Mouse (Mus musculus): ENCODE results near the gene Nxf1.
"Not testable (repeated sequence)": the region's sequence is repeated elsewhere in the genome, so short reads cannot be mapped to it uniquely, and the experiment has no call there.

Nxf1 gene

DNA sequence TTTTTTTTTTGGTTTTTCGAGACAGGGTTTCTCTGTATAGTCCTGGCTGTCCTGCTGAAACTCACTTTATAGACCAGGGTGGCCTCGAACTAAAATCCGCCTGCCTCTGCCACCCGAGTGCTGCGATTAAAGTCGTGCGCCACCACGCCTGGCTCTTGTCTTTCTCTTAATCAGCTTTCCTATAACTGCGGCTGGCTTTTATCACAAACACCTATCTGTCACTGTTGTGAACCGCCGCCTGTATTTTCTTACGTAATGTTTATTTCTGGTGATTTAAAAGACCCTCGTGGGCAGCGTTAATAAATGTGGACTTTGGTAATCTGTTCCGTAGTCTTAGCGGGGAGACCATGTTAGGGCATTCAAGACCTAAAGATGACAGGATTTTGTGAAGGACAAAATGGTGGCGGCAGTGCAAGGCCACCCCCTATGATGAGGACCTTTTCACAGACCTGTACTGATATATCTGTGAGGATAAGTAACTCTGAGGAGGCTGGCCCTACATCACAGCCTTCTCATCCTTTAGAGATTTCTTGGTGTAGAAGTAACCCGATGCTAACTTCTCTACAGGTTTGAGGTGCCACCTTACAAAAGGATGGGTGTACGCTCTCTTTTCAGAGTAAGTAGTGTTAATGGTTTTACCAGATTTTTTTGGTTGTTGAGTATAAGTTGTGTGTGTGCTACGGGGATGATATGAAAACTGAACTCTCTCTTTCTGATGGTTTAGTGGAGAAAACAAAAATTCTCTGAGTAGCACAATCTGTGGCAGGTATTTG is 33.1 kb upstream of the Nxf1 start:
- DNase-seq (ENCODE audit: low spot score in 2 of 2), result no peak

DNA sequence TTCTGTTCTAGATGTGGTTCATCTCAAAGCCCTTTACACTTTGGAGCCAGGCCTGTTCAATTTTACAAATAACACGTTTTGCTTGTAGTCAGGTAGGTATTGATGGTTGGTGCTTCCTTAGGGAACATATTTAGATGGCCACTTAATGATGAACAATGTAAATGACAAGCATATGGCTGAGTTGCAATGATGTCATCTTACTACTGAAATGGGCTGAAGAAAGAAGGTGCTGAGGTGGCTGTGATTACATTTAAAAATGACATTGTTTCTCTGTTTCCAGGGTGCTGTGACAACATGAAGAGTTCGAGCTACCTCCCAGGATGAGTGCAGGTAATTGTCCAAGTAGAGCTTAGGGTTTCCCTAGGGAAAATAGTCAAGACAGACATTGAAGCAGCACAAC is 32.5 kb upstream of the Nxf1 start:
- DNase-seq (ENCODE audit: low spot score in 2 of 2), result no peak

DNA sequence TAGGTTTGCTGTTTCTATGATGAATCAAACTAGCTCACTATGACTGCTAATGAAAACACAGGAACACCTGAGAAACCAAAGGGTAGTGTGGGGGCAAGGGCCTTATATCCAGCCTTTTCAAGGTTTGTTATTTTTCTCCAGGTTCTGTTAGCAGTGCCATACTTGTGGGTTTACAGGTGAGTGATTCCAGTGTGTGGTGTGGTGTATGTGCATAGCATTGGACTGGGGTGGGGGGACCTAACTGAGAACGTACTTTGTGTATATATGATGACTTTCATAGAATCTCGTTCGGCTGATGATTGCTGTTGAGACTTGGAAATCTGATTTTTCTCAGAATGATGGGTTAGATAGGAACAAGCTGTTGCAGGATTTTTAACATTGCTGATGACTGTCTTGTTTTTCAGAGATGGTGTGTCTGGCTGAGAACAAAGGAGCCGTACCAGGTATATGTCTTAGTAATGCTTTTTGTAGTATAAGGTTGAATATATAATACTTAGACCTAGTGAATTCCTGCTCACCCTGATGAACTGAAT is 31.7 kb upstream of the Nxf1 start:
- DNase-seq (ENCODE audit: low spot score in 2 of 2), result no peak

DNA sequence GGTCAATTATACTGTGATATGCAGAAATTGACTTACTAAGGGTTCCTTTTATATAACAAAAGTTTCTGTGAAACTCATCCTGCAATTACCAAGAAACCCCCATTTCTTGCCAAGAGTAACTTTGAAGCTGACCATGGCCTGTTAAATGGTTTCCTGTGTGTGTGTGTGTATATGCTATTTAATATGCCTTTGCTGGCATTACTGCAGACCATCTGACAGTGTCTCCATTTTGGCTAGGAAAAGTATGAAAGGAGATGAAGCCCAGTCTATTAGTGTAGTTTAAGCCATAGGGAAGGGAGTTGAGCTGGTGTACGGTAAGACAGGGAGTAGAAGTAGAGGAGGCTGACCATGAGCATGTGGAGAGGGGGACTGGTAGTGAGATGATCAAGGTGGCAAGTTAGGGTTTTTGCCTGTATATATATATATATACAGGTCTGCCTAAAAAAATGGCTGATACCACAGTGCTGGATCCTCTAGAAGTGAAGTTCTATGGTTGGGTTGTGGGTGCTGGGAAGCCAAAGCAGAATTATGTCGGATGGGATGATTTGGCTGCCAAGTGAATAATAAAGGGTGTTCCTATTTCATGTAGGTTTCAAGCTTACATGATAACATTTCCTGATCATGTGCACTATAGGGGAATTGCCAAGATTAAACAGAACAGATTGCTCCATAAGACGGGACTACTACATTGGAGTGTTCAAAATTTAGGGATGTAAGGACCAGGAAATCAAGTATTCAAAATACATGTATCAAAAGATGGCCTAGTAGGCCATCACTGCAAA is 30.1 kb upstream of the Nxf1 start:
- DNase-seq (ENCODE audit: low spot score in 2 of 2), result no peak

DNA sequence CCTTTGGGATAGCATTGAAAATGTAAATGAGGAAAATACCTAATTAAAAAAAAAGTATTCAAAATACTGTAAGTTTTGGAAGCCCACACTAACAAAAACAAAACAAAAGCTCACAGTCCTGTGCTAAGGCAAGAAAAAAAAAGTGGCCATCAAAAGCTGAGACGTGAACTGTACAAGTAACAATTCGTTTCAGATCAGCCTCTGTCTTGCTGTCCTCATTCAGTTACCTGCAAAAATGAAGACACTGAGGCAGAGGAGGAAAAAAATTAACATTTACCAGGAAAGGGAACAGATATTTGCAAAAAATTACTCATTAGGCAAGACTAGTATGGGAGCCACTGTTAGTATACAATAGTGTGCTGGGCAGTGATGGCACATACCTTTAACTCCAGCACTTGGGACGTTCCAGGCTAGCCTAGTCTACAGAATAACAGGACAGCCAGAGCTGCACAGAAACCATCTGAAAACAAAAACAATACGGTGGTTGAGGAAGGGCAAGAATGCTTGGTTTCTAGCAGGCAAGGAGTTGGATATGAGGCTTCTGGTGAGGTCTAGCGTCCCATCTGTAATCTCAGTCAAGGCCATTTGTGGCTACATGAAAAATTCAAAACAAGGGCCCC is 29.3 kb upstream of the Nxf1 start:
- DNase-seq (ENCODE audit: low spot score in 2 of 2), result no peak

DNA sequence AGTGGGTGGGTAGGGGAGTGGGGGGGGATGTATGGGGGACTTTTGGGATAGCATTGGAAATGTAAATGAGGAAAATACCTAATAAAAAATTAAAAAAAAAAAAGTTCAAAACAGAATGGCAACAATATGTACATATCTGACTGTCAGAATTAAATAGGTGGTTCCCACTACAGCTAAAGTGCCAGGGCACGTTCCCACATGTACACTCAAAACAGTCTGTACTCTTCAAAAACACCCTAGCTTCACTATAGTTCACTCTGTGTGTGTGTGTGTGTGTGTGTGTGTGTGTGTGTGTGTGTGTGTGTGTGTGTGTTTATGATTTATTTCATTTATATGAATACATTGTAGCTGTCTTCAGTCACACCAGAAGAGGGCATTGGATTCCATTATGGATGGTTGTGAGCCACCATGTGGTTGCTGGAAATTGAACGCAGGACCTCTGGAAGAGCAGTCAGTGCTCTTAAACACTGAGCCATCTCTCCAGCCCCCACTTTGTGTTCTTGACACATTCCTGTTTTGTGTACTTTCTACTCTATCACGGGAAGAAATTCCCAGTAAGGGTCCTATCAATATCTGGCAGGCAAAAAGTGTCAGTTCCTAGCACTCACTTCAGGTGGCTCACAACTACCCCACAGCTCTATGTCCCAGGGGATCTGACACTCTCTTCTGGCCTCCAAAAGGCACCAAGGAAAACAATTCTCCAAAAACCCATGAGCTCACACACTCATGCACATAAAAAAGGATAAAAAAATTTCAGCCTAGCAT is 28.4 kb upstream of the Nxf1 start:
- DNase-seq (ENCODE audit: low spot score in 2 of 2), result not testable (repeated sequence)

DNA sequence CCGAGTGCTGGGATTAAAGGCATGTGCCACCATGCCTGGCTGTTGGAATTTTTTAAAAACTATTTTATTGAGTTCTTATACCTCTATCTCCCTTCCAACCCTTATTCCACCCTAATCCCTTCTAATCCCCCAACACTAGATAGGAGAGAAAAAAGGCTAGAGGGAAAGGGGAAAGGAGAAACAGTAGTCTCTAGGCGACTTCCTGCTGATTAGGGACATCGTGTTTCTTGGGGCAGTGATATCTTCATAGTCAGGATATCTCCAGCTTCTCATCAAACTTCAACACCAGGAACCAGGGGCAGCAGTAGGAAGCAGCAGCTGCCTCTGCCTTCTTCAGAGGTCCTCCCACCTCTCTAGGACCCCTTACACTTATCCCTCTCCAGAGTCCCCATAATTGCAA is 22.5 kb upstream of the Nxf1 start:
- no peak for DNase-seq (ENCODE audit: low spot score in 2 of 2)

DNA sequence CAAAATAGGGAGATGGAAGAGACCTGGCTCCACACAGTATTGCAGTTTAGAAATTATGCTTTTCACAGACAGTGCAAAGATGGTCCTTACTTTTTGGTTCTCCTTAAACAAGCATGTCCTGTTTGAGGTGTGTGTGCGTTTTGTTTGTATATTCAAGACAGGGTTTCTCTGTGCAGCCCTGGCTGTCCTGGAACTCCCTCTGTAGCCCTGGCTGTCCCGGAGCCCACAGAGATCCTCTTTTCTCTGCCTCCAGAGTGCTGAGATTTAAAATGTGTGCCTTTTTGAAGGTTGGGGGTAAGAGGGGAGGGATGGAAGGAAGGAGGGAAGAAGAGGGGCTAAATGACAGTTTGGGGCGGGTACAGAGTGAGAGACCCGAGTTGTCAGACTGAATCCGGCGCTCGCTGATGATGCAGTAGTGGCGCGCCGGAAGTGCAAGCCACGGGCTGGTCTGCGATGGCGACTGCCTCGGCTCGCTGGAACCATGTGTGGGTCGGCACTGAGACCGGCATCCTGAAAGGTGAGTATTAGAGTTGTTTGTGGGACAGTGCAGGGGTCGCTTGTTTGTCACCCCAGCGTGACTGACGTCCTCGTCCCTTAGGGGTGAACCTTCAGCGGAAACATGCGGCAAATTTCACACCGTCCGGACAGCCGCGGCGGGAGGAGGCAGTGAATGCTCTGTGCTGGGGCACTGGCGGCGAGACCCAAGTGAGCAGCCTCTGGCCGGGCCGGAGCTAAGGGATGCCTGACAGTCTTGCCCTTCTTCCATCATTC is 21.3 kb upstream of the Nxf1 start, which contains the start of gene Wdr74:
Gene Wdr74 (plus strand): TSS at position 439 of the 771 bp plus-strand sequence.
- DNase-seq (ENCODE audit: low spot score in 2 of 2), result peak; percentile 84 to 90

DNA sequence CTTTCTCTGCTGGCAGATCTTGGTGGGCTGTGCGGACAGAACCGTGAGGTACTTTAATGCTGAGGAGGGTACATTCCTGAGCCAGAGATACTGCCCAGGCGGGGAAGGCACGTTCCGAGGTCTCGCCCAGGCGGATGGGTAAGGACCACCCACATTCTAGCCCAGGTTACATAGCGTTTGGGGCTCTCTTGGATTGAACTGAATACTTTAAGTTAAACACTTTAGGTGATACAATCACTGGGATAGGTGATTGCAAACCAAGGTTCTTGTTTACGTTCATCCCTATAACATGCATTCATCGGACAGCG is 20.8 kb upstream of the Nxf1 start:
- DNase-seq (ENCODE audit: low spot score in 2 of 2), result no peak

DNA sequence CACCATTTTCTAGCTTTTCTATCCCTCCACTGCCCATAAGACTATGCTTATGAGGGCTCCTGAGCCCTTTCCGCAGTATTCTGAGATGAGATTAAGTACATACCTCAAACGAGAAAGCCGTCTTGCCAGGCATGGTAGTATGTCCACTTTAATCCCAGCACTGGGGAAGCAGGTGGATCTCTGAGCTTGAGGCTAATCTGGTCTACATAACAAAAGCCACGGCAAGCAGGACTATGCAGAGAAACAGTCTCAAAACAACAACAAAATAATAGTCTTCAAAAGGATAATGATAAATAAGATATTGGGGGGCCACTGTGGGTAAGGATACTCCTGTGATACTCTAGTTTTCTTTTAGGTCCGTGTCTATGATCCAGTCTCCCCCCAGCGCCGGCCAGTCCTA is 18.0 kb upstream of the Nxf1 start:
- DNase-seq (ENCODE audit: low spot score in 2 of 2), result no peak

DNA sequence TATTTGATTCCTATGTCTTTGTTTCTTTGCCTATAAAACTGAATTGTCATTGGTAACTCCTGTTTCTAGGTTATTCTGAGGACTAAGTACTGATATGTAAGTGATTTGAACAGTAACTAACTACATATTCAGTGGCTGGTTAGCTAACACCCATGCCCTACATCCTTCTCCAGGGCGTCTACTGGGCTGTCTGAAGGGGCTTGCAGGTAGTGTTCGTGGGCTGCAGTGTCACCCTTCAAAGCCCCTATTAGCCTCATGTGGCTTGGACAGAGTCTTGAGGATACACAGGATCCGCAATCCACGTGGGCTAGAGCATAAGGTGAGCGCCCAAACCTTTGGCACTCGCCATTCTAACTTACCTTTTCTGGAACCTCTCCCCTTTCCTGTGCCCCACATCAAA is 17.2 kb upstream of the Nxf1 start:
- no peak for DNase-seq (ENCODE audit: low spot score in 2 of 2)

DNA sequence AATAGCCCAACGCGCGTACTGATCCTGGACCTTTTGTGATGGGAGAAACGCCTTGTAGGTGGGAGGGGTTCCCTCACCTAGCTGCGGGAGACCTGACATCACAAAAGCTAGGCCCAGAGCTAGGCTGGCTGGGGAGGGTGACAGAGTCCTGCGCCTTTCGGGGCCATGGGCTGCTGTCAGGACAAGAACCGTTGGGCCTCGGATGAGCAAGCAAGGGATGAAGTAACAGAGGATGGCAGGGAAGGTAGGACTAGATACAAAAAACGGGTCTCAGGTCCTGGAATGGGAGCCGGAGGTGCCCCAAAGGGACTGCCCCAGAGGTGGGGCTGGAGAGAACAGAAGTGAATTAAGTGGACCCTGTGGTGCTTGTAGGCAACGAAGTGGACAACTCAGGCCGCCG is 16.3 kb upstream of the Nxf1 start, which contains the start of gene 1700092M07Rik:
Gene 1700092M07Rik (plus strand): TSS at position 116 of the 400 bp plus-strand sequence.
- DNase-seq (ENCODE audit: low spot score in 2 of 2), result no peak

DNA sequence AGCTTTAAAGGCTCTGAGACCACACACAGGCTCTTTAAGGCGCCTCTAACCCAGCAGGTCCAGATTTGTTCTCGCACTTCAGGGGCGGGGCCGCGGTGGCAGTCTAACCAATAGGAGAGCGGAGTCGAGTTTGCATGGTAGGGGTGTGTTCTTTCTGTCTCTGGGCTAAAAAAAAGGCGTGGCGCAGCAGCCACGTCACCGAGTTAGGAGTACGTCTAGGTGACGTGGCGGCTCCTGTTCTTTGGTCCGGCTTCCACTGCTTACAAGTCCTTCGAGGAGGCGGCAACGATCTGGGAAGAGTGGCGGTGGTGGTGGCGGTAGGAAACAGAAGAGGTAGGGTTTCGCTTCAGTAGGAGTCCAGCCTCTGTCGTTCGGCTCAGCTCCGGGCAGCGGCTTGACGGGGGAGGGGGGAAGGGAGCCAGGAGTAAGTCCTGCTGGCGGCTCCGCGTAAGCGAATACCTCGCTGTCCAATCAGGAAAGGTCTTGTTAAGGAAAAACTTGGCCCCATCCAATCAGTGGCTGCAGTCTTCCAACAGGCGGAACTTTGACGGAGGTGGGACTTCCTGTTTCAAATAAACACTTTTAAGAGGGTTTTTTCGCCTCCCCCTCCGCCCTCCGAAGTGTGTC is 15.5 kb upstream of the Nxf1 start, which contains the start of gene Stx5a:
Gene Stx5a (plus strand): TSS at position 171 of the 627 bp plus-strand sequence.
- peak; percentile 93 to 95 for DNase-seq (ENCODE audit: low spot score in 2 of 2)

DNA sequence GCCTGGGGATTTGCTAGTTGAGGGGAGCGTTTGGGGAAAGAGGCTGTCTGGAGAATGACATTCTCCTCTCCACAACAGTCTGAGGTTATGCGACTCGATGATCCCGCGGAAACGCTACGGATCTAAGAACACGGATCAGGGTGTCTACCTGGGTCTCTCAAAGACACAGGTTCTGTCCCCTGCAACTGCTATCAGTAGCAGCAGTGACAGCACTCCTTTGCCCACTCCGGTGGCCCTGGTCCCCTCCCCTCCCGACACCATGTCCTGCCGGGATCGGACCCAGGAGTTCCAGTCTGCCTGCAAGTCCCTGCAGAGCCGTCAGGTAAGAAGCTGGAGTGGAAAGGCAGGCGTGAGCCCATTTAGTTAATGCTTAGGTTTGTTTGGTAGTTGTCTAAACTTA is 14.7 kb upstream of the Nxf1 start:
- DNase-seq (ENCODE audit: low spot score in 2 of 2), result no peak

DNA sequence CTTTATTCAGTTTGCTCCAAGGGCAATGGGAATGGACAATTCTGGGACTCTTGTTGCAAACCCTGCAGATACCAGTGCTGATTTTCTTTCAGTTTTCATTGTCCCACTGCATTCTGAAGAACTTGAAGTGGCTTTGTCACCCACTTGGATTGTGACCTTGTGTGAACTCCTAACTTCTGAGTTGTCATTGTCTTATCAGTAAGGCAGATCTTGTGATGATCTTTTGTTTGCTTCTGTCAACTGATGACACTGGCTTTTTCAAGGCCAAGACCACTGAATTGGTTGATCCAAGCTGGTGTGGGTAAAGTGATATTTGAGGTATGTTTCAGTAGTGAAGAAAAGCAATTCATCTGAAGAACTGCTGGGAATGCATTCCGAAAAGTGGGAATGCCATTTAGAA is 11.5 kb upstream of the Nxf1 start:
- no peak for DNase-seq (ENCODE audit: low spot score in 2 of 2)

DNA sequence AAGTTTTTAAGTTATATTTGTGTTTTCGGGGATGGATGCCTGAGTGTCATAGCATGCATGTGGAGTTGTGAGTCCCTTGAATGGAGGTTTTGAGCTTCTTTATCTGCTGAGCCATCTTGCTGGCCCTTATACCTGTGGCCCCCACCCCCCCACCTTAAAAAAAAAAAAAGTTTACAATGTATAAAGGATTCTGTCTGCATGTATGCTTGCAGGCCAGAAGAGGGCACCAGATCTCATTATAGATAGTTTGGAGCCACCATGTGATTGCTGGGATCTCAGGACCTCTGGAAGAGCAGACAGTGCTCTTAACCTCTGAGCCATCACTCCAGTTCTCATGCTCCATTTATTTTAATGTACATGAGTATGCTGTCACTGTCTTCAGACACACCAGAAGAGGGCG is 9.5 kb upstream of the Nxf1 start:
- DNase-seq (ENCODE audit: low spot score in 2 of 2), result no peak

DNA sequence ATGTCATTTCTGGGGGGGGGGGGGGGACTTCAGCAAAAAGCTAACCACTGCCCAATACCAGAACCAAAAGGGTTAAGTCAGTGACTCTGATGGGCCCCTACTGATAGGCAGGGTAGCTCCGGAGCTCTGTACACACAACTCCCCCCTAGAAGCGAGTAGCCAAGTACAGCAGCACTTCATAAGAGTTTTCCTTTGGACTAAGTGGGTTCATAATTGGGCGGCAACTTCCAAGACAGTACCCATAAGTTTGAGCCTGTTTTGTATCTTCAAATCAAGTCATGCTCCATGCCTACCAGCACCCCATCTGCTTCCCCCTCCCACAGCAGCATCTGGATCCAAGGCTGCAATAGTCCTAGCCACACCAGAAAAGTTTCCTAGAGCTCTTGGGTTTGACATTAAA is 1.2 kb upstream of the Nxf1 start:
- no peak for DNase-seq (ENCODE audit: low spot score in 2 of 2)

DNA sequence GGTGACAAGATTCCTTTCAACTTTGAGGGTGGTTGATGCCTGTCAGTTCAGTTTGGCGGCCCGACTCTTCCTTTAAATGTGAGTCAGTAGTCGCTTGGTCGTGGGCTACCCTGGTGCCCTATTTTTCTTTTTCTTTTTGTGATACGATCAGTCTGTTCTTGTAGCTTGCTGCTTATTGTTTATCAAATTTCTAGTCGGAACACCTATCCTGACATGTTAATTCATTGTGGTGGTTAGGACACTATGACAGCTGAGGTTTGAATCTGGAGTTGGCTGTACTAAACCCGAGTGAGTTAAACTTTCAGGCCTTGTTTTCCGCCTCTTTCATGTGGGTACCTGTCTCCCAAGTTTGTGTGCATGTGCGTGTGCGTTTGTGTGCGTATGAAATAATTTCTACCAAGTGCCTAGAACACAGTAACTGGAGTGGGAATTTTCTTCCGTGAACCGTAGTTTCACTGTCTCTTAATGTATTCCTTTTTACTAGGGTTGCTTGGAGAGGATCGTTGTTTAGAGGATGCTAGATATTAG is 662 bp downstream of the Nxf1 start:
- DNase-seq (ENCODE audit: low spot score in 2 of 2), result no peak

DNA sequence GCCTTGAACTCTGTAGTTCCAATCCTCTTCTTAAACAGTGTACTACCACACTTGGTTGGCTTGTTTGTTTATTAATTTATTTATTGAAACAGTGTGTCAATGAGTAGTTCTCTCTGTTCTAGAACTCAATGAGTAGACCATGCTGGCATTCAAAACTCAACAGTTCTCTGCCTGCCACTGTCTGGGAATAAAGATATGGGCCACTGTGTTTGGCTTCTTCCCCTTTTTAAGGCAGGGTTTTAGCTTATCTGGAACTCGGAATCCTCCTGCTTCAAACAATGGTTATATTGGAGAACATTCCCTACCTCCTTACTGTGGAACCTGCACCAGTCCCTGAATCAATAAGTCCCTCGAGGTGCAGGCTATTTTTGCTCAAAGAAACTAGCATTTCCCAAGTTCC is 2.0 kb downstream of the Nxf1 start:
- DNase-seq (ENCODE audit: low spot score in 2 of 2), result no peak

DNA sequence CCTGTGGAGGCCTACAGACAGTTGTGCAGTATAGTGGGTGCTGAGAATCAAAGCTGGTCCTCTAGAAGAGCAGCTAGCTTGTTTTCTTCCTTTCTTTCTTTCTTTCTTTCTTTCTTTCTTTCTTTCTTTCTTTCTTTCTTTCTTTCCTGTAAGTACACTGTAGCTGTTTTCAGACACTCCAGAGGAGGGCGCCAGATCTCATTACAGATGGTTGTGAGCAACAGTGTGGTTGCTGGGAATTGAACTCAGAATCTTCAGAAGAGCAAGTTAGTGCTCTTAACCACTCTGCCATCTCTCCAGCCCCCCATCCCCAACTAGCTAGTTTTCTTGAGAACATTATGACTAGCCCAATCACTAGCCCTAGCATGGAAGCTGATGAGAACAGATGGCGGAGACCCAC is 3.9 kb downstream of the Nxf1 start:
- DNase-seq (ENCODE audit: low spot score in 2 of 2), result no peak
